Mouse (Mus musculus) central nervous system, embryonic 18 days (tissue): Measurements from ENCODE around the gene Gm8265. TPM values are rescaled to one million over a fixed set of nuclear protein-coding genes. Genes with fewer than 3 reads are reported as not detected.

Experiments
- polyA plus RNA-seq: library from polyadenylated mRNA; depleted of rRNA; stranded (reverse); fragments of >200 nt; gene quantifications from 2 replicates; pipeline ENCODE4 v1.2.3, GENCODE M21; 2012; rRNA removed

Gm8265 gene
- polyA plus RNA-seq, result not detected in 2 replicates

DNA sequence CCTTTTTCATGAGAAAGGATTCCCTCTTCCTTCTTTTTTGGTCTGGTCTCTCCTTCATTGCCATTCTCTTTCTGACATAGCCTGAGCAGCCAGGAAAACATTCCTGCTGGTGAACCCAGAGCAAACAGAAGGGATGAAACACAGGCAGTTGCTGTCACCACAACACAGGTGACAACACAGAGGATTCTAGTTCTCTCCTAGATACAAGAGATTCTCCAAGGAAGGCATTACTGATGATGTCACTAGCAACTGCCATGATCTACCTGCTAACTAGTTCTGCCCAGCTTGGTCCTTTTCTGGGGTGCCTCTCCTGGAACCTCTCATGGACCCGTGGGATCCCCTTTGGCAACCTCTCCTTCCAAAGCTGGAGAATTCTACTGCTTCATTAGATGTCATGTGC, at the start of gene Gm8265:
Gm8265 (minus strand) TSS at position 101 of the 400 bp plus-strand sequence.

Other genes with a start within 250 kb of the Gm8265 start
- 3.0 and 4.6 TPM in 2 replicates for gene Gm3500, start 244.0 kb downstream of the Gm8265 start, polyA plus RNA-seq
- 0.23 and 5.4 TPM in 2 replicates for gene Gm3194, start 177.6 kb downstream of the Gm8265 start, polyA plus RNA-seq
- 0.04 TPM in 1 of 2 replicates, not detected in the other for gene Gm8246, start 155.2 kb downstream of the Gm8265 start, polyA plus RNA-seq
- gene Gm3187, start 148.8 kb downstream of the Gm8265 start, polyA plus RNA-seq, result 0.12 TPM in 1 of 2 replicates, not detected in the other
- 18.5 and 20.0 TPM in 2 replicates for gene Gm3488, start 131.4 kb downstream of the Gm8265 start, polyA plus RNA-seq
- 0.14 and 0.20 TPM in 2 replicates for gene Gm3532, start 94.5 kb downstream of the Gm8265 start, polyA plus RNA-seq
- gene Gm9603, start 54.4 kb upstream of the Gm8265 start, polyA plus RNA-seq, result not detected in 2 replicates
- 2.7 and 3.2 TPM in 2 replicates for gene Gm3373, start 108.5 kb upstream of the Gm8265 start, polyA plus RNA-seq
- gene Gm3383, start 175.0 kb upstream of the Gm8265 start, polyA plus RNA-seq, result 10.3 and 15.1 TPM in 2 replicates
- gene Gm3424, start 197.3 kb upstream of the Gm8265 start, polyA plus RNA-seq, result not detected in 2 replicates
- 0.96 and 1.0 TPM in 2 replicates for gene Gm8237, start 247.4 kb upstream of the Gm8265 start, polyA plus RNA-seq